In the genomic region with DNA sequence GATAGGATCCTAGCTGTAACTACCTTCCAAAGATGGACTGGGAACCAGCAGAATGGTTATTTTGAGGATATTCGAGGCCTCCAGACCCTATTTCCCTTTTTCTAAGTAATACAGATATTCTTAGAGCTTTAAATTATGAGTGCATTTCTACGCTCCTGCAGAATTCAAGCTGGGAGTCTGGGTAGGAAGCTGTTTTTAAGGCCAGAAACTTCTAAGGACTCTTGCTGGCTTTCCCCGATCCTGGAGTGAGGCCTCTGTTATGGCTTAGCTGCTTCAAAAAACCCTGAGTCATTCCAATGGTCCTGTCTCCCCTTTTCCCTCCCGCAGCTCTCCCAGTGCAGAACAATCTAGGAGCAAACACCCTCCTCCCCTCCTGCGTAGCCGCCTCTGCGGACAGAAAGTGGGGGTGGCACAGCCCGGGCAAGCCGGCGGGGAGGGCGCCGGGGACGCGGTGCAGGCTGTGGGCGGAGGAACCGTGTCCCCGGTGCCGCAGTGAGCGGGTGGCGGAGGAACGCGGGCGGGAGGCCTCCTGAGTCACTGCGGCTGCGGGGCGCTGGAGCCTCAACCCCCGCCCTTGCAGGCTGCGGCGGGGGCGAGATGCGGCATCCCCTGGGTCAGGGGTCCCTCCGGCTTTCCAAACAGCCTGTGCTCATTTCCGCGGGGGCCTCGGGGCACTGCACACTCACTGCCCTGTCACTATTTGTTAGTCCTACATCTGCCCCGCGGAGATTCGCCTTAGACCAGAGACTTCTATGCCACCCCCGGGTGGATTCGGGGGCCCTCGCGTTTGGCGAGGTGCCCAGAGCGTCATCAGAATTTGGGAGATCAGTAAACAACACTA, we compare ENCODE assay signal across 8 mouse cellular contexts. TPM values are rescaled to one million over a fixed set of nuclear protein-coding genes. Genes with fewer than 3 reads are reported as not detected.
A peak's percentile ranks its signal among the peaks of the same experiment; 100 is the strongest.
DNase-seq lines count a peak whose midpoint lies in the region; ATAC-seq and TF ChIP-seq lines count a peak whose summit lies in the region.

No protein-coding gene starts in this region.

- WGBS in hindbrain, postnatal 0 days = 1% methylated on average over 43 of the region's 44 CpGs

- no peaks in the 10 kb centered on the region for H3K9me3 ChIP-seq in hindbrain, postnatal 0 days (ENCODE audit: low read length)

- peak overlapping the region; percentile 99 for H3K4me2 ChIP-seq in hindbrain, postnatal 0 days (ENCODE audit: low read depth, low read length)

- no peak for TF ChIP-seq CTCF in hindbrain, postnatal 0 days (IDR thresholded peaks at IDR 0.05; ENCODE audit: low read depth)

- DNase-seq in adrenal gland, adult 18-20 months (ENCODE audit: low spot score in 2 of 2) = peak; percentile 78 to 88
- DNase-seq in gastrocnemius, postnatal 10 days = peak; percentile 75
- DNase-seq in hindbrain, postnatal 0 days (ENCODE audit: low spot score) = peak; percentile 75
- DNase-seq in left cerebral cortex, adult 9 months (ENCODE audit: low spot score in 2 of 2) = peak; percentile 67 to 86
- DNase-seq in right cerebral cortex, postnatal 36 days (ENCODE audit: low spot score in 2 of 2) = peak; percentile 76 to 84
- no peak for DNase-seq in c-Kit-positive CD71-positive TER-119-positive erythroid progenitor cells, embryonic 14.5 days (ENCODE audit: low spot score)

- H3K27me3 ChIP-seq in hindbrain, postnatal 0 days (ENCODE audit: insufficient read depth, low read length) = no peaks in the 10 kb centered on the region

- H3K4me1 ChIP-seq in hindbrain, postnatal 0 days (ENCODE audit: insufficient read depth, low read length) = no peaks in the 10 kb centered on the region

- H3K9ac ChIP-seq in hindbrain, postnatal 0 days (replicated peaks; ENCODE audit: low read length) = peak overlapping the region; percentile 74

- no peaks in the 10 kb centered on the region for H3K36me3 ChIP-seq in hindbrain, postnatal 0 days (ENCODE audit: insufficient read depth, low read length)

- peak overlapping the region; percentile 77 for H3K27ac ChIP-seq in hindbrain, postnatal 0 days

- peak; percentile 74 for ATAC-seq in common myeloid progenitor, adult 5-6 weeks (replicated peaks; ENCODE audit: low read depth, poor library complexity, severe bottlenecking)
- peak; percentile 85 for ATAC-seq in hindbrain, postnatal 0 days
- peak; percentile 65 for ATAC-seq in megakaryocyte progenitor cell, adult 5-6 weeks (replicated peaks; ENCODE audit: poor library complexity)

- peak overlapping the region; percentile 54 for H3K4me3 ChIP-seq in hindbrain, postnatal 0 days (ENCODE audit: low read length)

RNA-seq across cellular contexts. Expression of a gene that starts 34.7 kb away (rescaled TPM):
- total RNA-seq in adrenal gland, adult 18-20 months (2021) = 10 to 100 TPM; 34.0 to 56.6 TPM
- total RNA-seq in common myeloid progenitor, adult 5-6 weeks (2017) = not detected in 2 replicates
- 1 to 10 TPM in 1 of 2 experiments, under 1 TPM in 1; 0.92 to 1.4 TPM for total RNA-seq in gastrocnemius, postnatal 10 days (2021)
- 227 and 265 TPM in 2 replicates for total RNA-seq in hindbrain, postnatal 0 days (2014; rRNA removed)
- 312 and 341 TPM in 2 replicates for polyA plus RNA-seq in hindbrain, postnatal 0 days (2015; fragmentation: Nextera tagmentation; extraction: Ambion mirVana)
- not detected in 2 replicates for total RNA-seq in megakaryocyte progenitor cell, adult 5-6 weeks (2015)
- total RNA-seq in megakaryocyte progenitor cell, adult 5-6 weeks (2017) = not detected in 2 replicates

Comparison
In these comparisons a context has a peak if more than half of its experiments do, and no peak if none do; other contexts are left out.
1. RNA of a gene that starts 34.7 kb away (total RNA-seq): 227 to 265 TPM in hindbrain, postnatal 0 days and 34.0 to 56.6 TPM in adrenal gland, adult 18-20 months; 0.92 to 1.4 TPM in gastrocnemius, postnatal 10 days, not detected in common myeloid progenitor, adult 5-6 weeks and not detected in megakaryocyte progenitor cell, adult 5-6 weeks; every median in the first group is over 10 times any median in the second.
2. Peak in every context shown above with its lines, with median percentiles within 50 percentile points of each other: ATAC-seq.